Mouse (Mus musculus) adrenal gland, adult (tissue): ENCODE data around the gene Prkag2.
A peak's percentile ranks its signal among the peaks of the same experiment; 100 is the strongest.
"Not testable (repeated sequence)": the region's sequence is repeated elsewhere in the genome, so short reads cannot be mapped to it uniquely, and the experiment has no call there.

Experiments used
- DNase-seq, 2 experiments: peaks; one replicate each; pipeline ENCODE4 v3.0.0; 2022 to 2023; ENCODE audit warnings: low spot score in 1 of 2; ENCODE audit not compliant: inconsistent age in 2 of 2

The Prkag2 gene

DNA sequence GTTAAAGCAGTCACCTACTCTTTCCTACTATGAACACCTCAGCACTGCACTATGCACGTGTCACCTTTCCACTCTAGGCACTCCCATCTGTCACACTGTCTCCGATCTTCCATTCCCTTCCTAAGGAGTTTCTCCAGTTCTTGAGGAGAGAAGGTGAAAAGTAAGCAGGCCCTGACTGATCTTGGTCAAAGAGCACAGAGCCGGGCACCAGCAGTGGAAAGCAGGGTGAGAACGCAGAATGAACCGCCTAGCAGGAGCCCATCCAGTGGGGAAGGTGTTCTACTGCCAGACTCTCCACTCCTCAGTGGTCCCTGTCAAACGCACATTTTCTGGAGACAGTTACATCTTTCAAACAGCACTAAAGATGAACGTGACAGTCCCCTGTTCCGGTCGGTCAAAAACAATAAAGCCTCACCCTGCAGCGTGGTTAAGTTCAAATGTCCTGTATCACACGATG lies 259.4 kb downstream of the Prkag2 start:
- DNase-seq = peak in 1 of 2 experiments; percentile 65

DNA sequence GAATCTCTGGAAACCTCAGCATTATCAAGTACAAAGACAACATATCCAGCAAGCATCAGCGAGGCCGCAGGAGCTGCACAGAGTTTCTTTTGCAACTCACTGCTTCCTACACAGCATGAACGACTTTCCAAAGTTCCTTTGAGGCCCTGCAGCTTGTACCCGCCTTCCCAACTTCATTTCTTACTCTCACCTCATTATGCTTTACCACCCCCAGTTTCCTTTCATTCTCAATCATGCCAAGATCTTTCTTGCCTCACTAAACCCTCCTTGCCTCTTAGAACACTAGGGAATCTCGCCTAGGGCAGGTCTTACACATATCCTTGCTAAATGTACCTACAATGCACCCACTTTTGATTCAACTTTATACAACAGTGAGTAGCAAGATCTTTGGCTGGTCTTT lies 266.0 kb downstream of the Prkag2 start:
- DNase-seq = no peak

DNA sequence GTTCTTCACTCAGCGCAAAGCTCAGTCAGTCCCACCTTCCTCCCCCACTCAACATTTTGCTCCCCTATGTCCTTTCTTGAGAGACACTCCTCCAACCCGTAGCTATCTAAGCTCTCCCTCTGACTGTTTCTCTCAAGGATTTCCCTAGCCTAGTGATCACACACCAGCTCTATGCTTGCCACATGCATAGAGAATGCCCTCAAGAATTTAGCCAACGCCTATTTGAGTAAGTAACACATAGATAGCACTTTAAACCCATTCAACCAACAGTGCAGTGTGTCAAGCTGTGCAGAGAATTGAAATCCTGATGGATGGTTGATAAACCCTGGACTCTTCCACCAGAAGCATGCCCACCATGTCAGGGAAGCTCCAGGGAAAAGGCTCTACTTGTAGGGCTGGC lies 268.5 kb downstream of the Prkag2 start:
- no peak for DNase-seq

DNA sequence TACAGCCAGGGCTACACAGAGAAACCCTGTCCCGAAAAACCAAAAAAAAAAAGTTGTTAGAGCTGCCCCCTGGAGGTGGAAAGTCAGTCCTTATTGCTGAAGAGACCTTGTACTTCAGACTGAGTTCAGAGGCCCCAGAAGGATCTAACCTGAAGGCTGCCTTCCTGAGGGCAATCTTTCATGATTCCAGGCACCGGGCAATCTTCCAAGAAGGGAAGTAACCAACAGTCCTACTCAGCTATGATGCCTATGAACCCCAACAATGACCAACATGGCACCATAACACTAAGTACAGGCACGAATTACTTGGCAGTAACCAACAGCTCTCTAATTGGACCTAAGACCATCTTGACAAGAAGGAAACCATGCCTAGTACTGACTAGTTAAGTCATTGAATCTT lies 272.0 kb downstream of the Prkag2 start:
- no peak for DNase-seq

DNA sequence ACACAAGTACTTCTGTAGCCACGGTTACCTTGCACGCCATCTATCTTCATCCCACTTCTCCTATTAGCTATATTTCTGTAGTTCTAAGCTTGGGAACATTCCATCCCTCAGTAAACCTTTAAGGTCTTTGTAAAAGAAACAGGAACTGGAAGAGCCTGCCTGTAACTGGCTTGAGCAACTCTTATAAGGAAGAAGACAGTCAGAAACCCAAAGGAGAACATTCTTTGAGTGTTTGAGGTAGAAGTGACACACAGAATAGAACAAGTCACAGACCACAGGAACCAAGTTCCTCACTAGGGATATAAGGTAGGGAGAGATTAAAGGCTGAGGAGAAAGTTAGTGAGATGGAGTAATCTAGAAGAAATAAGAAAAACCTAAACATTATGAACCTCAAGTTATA lies 273.3 kb downstream of the Prkag2 start:
- DNase-seq = no peak

DNA sequence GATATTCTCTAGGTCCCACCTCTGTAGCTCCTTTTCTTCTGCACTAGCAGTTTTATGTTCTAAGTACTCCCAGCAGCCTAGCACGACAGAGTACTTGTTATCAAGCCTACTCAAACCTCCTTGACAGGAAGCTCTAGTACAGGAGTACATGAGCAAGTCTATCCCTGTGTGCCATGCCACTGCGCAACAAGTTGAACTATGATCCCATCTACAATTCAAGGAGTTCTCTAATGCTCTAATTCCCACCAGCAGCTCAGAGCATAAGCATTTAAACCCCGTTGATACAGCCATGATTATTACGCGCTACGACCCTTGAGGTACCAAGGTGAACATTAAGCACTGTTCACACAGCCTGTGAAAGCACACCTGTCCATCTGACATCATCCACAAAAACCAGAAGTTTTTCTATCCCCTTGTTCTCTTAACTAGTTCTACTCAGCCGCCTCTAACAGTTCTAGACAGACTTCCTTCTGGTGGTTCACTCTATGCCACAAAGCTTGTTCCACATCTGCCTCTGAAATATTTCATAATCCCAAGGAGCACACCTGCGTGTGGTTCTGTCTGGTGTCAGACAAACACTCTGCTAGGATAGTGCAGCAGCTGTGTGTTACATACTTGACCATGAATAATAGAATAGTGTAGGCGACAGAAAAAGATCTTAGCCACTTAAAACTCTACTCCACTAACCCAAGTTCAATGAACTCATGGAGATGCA lies 274.2 kb downstream of the Prkag2 start:
- DNase-seq = no peak

DNA sequence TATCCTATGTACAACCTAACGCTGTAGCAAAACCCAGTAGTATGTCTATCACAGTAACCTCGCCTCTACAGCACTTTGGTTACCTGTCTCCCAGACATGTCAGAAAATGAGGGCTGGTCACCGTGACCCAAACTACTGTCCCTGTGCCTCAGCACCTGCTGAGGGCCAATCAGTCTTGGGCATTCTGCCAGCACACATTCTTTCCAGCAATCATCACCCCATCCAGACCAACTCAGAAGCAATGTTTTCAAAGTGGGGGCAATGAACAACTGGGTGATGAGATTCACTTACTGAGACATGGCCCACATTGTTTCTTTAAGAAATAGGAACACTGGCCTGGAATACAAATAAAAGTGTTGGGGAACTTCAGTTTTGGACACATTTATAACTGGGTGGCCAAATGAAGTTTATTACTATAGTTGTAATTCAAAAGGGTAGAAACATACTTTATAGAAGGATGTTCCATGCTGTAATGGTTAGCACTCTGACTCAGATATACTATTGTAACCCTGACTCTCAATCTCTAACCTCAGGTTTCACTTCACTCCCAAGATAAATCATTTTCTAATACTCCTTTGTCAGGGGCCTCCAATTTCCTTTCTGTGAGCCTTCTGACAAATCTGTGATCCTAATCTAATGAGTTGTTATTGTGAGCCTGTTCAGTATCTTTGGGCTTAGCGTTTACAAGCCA lies 274.9 kb downstream of the Prkag2 start:
- DNase-seq = peak; percentile 29 to 71

DNA sequence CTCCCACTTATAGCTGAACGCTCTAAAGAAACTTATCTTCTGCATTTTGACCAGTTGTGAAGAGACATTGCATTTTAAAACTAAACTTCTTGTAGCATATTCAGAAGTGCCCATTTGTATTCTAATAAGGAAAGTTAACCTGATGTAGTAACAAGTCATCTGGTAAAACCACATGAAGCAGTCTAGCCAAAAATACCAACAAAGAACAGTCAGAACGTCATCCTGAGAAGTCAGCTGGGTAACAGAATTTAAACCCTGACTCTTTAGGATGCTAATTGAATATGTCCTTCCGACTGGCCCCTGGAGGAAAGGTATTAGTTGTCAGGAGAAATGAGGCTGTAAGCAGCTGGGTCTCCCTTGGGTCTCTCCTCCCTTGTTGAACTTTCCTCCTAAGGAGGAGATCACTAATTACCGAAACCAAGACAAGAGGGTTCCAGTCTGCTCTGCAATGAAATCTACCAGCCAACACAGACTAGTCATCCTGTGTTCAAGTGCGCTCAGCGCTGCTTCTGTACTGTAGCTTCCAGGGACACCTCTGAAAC lies 276.5 kb downstream of the Prkag2 start:
- DNase-seq = no peak

DNA sequence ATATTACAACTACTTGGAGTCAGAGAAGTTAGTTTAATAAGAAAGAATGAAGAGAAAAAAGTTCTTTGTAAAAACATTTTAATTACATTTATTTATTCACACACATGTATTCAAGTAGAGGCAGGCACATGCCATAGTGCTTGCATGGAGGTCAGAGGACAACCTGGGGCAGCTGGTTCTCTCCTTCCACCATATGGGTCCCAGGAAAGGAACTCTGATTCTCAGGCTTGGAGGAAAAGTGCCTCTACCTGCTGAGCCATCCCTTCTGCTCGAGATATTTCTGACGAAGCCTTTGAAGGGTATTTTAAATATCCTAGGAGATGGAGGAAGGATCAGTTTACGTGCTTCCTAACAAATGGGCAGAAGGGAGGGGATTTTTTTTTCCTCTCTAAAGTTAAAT lies 277.7 kb downstream of the Prkag2 start:
- DNase-seq = no peak

DNA sequence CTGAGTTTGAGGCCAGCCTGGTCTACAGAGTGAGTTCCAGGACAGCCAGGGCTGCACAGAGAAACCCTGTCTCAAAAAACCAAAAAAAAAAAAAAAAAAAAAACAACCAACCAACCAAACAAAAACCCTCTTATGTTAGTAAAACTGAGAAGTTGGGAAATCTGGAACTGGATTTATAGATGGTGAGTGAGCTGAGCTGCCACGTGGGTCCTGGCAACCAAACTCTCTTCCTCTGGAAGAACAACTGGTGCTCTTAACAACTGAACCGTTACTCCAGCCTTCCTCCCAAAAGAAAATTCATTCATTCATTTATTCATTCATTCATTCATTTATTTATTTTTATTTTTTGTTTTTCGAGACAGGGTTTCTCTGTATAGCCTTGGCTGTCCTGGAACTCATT lies 278.2 kb downstream of the Prkag2 start:
- not testable (repeated sequence) for DNase-seq

DNA sequence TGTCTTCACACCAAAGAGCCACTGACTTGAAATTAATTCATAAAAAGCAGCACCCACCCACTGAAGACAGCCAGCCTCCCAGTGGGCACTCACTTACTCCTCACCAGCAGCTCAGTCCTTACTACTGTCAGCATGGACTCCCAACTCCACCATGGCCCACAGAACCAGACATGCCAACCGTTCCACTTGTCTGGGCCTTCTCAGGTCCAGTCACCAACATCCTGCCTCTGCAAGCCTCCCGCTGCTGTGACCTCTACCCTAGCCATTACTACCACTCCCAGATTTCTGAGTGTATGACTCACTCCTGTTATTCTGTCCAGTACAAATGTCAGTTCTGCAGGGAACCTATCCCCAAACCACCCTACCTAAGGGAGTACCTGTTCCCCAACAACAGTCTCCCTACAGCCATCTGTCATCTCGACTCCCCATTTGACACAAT lies 279.0 kb downstream of the Prkag2 start:
- DNase-seq = peak; percentile 52 to 82

DNA sequence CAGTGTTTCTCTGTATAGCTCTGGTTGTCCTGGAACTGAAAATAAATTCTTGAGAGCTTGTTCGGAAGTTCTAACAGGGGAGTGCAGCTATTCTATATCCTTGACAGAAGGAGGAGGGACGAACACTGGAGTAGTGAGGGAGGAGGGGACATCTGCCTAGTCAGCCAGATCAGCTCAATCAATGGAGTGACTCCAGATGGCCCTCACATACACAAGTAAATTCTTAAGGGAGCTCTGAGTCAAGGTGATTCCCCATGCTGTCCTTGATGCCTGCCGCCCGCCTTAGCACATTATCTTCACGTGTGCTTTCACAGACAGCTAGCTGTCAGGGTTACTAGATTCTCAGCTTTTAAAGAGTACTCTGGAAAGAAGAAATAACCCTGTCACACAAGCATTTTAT lies 279.8 kb downstream of the Prkag2 start:
- peak in 1 of 2 experiments; percentile 62 for DNase-seq

DNA sequence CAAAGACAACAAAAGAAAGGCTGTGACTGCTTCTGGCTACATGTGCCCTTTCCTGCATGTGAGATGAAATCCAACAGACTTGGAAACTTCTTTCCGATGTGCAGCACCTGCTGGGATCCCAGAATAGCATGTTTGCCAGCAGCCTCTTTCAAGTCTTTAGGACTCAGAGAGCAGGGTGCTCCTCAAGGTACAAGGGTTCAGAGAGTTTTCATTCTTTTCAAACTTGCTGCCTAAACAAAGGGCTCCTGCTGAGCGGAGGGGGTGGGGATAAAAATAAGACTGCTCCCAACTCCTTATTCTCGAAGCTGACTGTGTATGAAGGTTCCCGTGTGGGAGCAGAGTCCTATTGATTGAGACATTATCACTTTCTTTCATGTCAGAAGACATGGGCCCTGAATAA lies 283.3 kb downstream of the Prkag2 start:
- no peak for DNase-seq

DNA sequence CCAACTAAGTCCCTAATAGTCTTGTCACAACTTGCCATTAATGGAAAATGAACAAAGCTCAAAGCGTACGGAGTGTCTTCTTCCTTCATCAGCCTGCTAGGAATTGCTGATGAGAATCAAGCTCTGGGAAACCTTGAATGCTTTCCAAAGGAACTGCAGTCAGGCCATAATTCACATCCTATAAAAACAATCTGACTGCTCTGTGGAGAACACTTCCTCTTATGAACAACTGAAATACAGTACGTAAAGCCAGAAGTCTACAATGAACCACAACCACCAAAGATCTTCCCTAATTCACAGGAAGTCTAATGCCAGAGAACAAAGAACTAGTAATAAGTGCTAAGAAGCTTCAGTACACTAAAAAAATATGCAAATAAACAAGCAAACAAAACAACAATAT lies 286.5 kb downstream of the Prkag2 start:
- DNase-seq = peak; percentile 33 to 79

DNA sequence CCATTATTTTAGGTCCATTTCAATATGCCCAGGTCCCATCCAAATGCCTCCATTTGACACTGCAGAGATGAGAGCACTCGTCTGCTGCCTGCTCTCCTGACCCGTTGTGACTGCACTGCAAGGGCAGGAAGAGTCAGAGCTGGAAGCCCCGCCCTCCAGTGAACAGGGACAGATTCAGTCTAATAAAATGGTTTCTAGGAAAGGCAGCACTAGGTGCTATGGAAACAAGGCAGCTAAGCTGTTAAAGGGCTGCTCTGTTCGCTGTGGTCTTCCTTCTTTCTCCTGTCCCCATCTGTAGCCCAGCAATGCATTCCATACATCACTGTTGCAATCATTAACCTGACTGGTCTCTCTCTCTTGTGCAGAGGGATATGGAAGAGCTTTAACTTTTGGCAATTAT lies 287.4 kb downstream of the Prkag2 start:
- peak; percentile 53 to 83 for DNase-seq
